Mouse (Mus musculus) limb, embryonic 12.5 days (tissue): ENCODE data around the gene Sumf1. TPM values are rescaled to one million over a fixed set of nuclear protein-coding genes. Genes with fewer than 3 reads are reported as not detected.

ENCODE experiments used
- polyA plus RNA-seq: library from polyadenylated mRNA; unstranded; fragments of >200 nt; fragmentation: Nextera tagmentation; extraction: Ambion mirVana; gene quantifications from 2 replicates; pipeline ENCODE4 v1.2.1, GENCODE M21; 2016

Sumf1 gene
- polyA plus RNA-seq, 1 experiment from 2014 or later, result 18.9 TPM

Other genes starting within 250 kb of the Sumf1 start
- 7.0 and 7.2 TPM in 2 replicates for gene Setmar, start 120.5 kb downstream of the Sumf1 start, polyA plus RNA-seq
- 10.4 and 11.1 TPM in 2 replicates for gene Itpr1, start 27.5 kb upstream of the Sumf1 start, polyA plus RNA-seq